In genomic region chr10:26664270-26664669, GRCm38 (mm10) we compare ENCODE assay signal across 14 mouse cellular contexts.
"Had no signal": no experiment of that assay in that cellular context is flagged by ENCODE, and none has a peak within 500 bp of the region (broad histone marks: within the 10 kb centered on the region; RNA-seq: fewer than 3 reads in every experiment).

No protein-coding gene starts in this region.

- ATAC-seq: hindbrain, embryonic 16.5 days; intestine, embryonic 16.5 days had no signal

- DNase-seq: gastrocnemius, postnatal 14 days; gastrocnemius, postnatal 36 days; heart, adult 18-20 months; heart, postnatal 10 days; heart, postnatal 4 days; kidney, adult 11 months; kidney, adult 2 months; kidney, adult 9 months; kidney, postnatal 14 days; kidney, postnatal 36 days; liver; liver, embryonic 13.5 days had no signal
